Mouse (Mus musculus): ENCODE results near the gene Dnajc3.

The Dnajc3 gene

DNA sequence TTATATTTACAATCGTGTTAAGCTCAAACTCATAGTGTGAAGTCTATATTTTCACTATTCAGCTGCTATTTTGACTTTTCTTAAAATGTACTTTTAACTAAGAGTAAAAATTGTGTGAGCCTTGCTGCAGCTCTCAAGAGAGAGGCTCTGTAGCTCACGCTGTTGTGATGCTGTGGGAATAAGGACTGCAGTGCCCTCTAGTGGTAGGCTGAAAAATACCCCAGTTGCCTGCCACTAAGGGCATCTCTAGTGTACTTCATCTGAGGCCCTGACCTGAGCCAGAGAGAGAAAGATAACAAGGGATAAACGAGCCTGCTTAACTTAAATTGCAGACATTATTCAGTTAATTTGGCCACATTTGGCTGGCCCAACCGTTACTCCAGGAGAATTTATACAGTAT, 89.4 kb downstream of the Dnajc3 start:
- in situ Hi-C loops (cut with MboI, MseI) = no loop called here

- in situ Hi-C loops (cut with MboI, MseI) = no loop called here
Observed at GRCm38 (mm10) chr14:119027675-119028253, 90.0 kb downstream of the Dnajc3 start.

Data from T-helper 17 cell (primary cell).